Mouse (Mus musculus) thymus, postnatal 4 days (tissue): ENCODE measurements at regions not wholly inside any gene's neighbourhood (a gene's known extent, or its start where the extent isn't known, plus 50 kb on each side); places are given as distances from the start of the nearest gene placed in this dataset.

Source experiments
- DNase-seq: peaks from one replicate; pipeline ENCODE4 v3.0.0; 2021

DNA sequence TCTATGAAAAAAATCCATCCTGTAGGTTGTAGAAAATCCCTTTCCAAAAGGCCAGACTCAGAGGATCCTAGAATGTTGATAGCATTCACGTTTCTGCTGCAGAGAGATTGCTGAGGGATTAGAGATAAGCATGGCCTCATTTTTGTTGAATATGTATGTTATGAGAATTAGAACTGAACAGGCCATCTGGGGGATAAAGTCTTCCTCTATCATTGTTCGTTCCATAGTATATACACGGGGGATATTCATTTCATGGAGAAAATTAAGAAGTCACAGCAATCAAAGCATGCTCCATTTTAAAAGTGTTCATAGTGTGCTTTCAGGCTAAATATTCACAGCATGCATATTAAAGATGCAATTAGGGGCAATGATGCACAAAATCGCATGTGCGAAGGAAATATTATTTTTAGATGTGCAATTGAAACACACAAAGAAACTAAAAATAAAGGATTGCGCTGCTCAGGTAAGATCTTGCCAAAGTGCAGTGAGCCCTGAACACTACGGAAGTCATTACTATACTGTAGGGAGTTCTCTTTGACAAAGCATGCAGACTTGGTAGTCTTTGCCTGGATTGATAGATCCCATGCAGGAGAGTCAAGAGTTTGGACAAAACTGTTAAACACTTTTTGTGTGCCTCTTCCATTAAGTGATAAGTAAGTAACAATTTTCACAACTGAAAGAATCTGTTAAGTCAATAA is 511.5 kb downstream of the Phf3 start:
- DNase-seq: no peak

DNA sequence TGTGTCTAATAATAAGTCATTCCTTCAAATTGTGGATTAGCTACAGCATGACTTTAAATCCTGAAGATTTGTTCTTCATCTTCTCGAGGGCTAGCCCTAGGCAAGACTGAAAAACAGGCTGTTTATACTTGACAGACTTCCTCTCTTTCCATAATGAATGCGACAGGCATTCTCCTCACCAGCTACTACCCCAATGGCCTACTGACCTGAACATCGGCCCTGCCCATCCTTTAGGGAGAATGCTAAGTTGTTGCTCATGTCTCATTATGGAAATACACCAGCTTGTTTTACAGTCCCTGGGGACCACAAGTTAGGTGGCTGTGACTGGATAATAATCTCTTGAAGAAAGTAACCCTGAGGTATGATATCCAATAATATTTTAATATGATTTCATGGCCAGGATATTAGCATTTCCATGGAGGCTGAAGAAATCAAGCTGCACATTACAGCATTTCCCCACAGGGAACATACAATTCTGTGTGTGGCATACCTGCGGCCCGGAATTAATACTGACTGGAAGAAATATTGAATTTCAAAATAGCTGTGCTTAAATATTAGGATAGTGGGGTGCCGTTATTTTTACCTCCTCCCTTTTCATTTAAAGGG is 553.0 kb downstream of the Phf3 start:
- DNase-seq: no peak

- no peak for DNase-seq
These were observed 555.5 kb downstream of the Phf3 start for GRCm38 (mm10) chr1:30318195-30318594.

GRCm38 (mm10) chr1:30289073-30289472 is 584.6 kb downstream of the Phf3 start:
- DNase-seq: no peak

GRCm38 (mm10) chr1:30262418-30262817 is 611.3 kb downstream of the Phf3 start:
- no peak for DNase-seq

DNA sequence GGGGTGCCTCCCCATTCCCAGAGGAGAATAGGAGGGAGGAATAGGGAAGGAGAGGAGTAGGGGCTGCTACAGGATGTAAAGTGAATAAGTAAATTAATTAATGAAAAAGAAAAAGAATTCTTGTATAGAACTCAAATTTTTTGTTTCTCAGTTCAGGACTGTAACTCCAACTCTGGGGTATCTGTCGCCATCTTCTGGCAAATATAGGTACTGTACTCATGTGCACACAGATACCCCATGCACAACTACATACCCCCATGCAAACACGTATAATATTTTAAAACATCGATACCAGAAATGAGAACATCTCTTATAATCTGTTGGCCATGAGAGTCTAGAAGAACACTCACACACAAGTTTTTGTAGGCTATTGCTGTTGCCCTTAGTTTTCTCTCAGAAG is 614.2 kb downstream of the Phf3 start:
- DNase-seq: peak; percentile 8

- no peak for DNase-seq
These were observed 656.9 kb downstream of the Phf3 start for GRCm38 (mm10) chr1:30216764-30217348.

GRCm38 (mm10) chr1:30204608-30205262 is 669.0 kb downstream of the Phf3 start:
- DNase-seq: no peak

DNA sequence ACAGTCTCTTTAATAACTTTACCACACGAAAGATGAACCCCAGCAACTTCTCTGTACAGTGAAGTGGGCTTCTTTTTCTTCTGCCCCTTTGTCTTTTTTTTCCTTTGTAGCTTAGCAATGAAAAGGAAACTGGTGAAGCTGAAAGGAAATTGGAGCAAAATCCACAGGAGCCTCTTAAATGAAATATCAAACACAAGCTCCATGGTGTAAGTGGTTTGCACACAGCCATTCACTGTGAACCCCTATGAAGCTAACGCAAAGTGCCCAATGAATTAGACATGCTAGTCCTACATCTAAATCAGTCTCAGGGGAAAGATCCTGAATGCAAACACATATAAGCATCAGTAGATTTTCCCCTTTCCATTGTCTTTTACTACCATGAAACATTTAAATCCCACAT is 697.5 kb downstream of the Phf3 start:
- no peak for DNase-seq

GRCm38 (mm10) chr1:30144997-30145396 is 728.7 kb downstream of the Phf3 start:
- no peak for DNase-seq

- no peak for DNase-seq
These were observed 759.5 kb downstream of the Phf3 start for GRCm38 (mm10) chr1:30114186-30114585.
